Mouse (Mus musculus) G1E-ER4 (cell line): ENCODE data around the gene Gm11037. TPM values are rescaled to one million over a fixed set of nuclear protein-coding genes. Genes with fewer than 3 reads are reported as not detected.

ENCODE experiments used
- GATA1 ChIP-seq: IDR thresholded peaks from one replicate; pipeline ENCODE4 v1.8.0; 2012; ENCODE audit warnings: low read length, inconsistent platforms
- polyA plus RNA-seq: library from polyadenylated mRNA; stranded (reverse); fragments of >175 nt; gene quantifications from 2 replicates; pipeline ENCODE4 v1.2.3, GENCODE M21; 2012

Gm11037 gene
- polyA plus RNA-seq, 1 experiment: not detected

DNA sequence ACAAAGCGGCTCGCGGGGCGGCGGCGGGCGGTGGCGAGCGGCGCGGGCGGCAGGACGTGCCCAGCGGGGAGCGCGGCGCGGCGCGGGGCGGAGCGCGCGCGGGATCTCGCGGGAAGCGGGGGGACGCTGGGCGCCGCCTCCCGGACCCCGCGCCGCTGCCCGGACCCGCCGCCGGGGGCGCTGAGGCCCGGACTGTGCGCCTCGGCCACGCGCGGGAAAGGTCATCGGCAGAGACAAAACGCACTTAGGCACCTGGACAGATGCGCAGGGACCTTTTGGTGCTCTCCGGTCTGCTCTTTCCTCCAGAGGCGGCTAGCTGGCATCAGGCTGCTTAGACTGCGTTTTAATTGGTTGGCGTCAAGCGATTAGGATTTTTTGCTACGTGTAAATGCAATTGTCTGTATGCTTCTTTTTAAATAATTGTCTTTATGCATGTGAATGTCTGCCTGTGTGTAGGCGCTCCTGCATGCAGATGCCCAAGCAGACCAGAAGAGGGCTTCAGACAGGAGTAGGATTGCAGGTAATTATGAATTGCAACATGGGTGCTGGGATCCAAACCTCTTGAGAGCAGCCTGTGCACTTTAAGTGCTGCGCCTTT, 46.8 kb downstream of the Gm11037 start, which contains the start of gene Cenpb:
Cenpb (minus strand) TSS at position 78 of the 598 bp plus-strand sequence.
- no peak for TF ChIP-seq GATA1

Other genes with a start within 250 kb of the Gm11037 start
- 3.3 and 5.2 TPM in 2 replicates for gene 4930402H24Rik, start 227.1 kb upstream of the Gm11037 start, polyA plus RNA-seq
- gene Atrn, start 227.0 kb upstream of the Gm11037 start, polyA plus RNA-seq: 2.4 and 2.8 TPM in 2 replicates
- gene Gfra4, start 90.4 kb upstream of the Gm11037 start, polyA plus RNA-seq: not detected in 2 replicates
- gene Adam33, start 69.7 kb upstream of the Gm11037 start, polyA plus RNA-seq: not detected in 2 replicates
- 0.01 and 0.02 TPM in 2 replicates for gene Siglec1, start 46.7 kb upstream of the Gm11037 start, polyA plus RNA-seq
- gene Hspa12b, start 6.2 kb upstream of the Gm11037 start, polyA plus RNA-seq: 7.8 and 9.9 TPM in 2 replicates
- 208 and 285 TPM in 2 replicates for gene 1700037H04Rik, start 26.6 kb downstream of the Gm11037 start, polyA plus RNA-seq
- 77.0 and 84.2 TPM in 2 replicates for gene Cenpb, start 46.6 kb downstream of the Gm11037 start, polyA plus RNA-seq
- gene Cdc25b, start 53.5 kb downstream of the Gm11037 start, polyA plus RNA-seq: 11.2 and 13.4 TPM in 2 replicates
- 1.3 and 1.6 TPM in 2 replicates for gene Spef1, start 53.8 kb downstream of the Gm11037 start, polyA plus RNA-seq
- gene Ap5s1, start 73.6 kb downstream of the Gm11037 start, polyA plus RNA-seq: 1.7 and 6.7 TPM in 2 replicates
- 7.8 and 18.4 TPM in 2 replicates for gene Mavs, start 100.6 kb downstream of the Gm11037 start, polyA plus RNA-seq
- gene Pank2, start 129.0 kb downstream of the Gm11037 start, polyA plus RNA-seq: 19.7 and 31.2 TPM in 2 replicates
- 0.77 and 0.82 TPM in 2 replicates for gene Rnf24, start 219.4 kb downstream of the Gm11037 start, polyA plus RNA-seq